Mouse (Mus musculus): ENCODE measurements around the gene Adgrf3. TPM values are rescaled to one million over a fixed set of nuclear protein-coding genes. Genes with fewer than 3 reads are reported as not detected.
A peak's percentile ranks its signal among the peaks of the same experiment; 100 is the strongest.

Adgrf3 gene
- polyA plus RNA-seq, 1 experiment from 2014 or later = 0.16 TPM

- H3K9me3 ChIP-seq = no peaks in the 10 kb centered on the region
- peak within 1 kb of the TSS; percentile 94 for H3K27ac ChIP-seq
- H3K4me1 ChIP-seq = peaks cover 15% of the 10 kb centered on the region; the same call in 1 of the 2 replicates
- WGBS = under 1% methylated on average over 53 of the region's 53 CpGs
- DNase-seq (ENCODE audit: low spot score) = peak; percentile 93
- no peaks in the 10 kb centered on the region for H3K27me3 ChIP-seq (ENCODE audit: insufficient read depth, poor library complexity, severe bottlenecking)
- H3K36me3 ChIP-seq = peaks cover 5% of the 10 kb centered on the region; the same call in 1 of the 2 replicates
- H3K4me3 ChIP-seq = peak within 1 kb of the TSS; percentile 95
Measured at GRCm38 (mm10) chr5:30154474-30155394, 50.8 kb downstream of the Adgrf3 start, which contains the start of the genes Hadha and Hadhb. TSS of gene Hadha (minus strand) at chr5:30155162. TSS of gene Hadhb (plus strand) at chr5:30155248.

- H3K27ac ChIP-seq = peak overlapping the region; percentile 94
- DNase-seq (ENCODE audit: low spot score) = no peak
- H3K4me1 ChIP-seq = peaks cover 12% of the 10 kb centered on the region; the same call in 1 of the 2 replicates
- 18% methylated on average over 4 of the region's 4 CpGs for WGBS
- H3K36me3 ChIP-seq = peaks cover 5% of the 10 kb centered on the region; the same call in 1 of the 2 replicates
- no peaks in the 10 kb centered on the region for H3K27me3 ChIP-seq (ENCODE audit: insufficient read depth, poor library complexity, severe bottlenecking)
- peak overlapping the region; percentile 95 for H3K4me3 ChIP-seq
- H3K9me3 ChIP-seq = no peaks in the 10 kb centered on the region
Measured at GRCm38 (mm10) chr5:30154013-30154412, 51.5 kb downstream of the Adgrf3 start.

- H3K4me1 ChIP-seq = peaks cover 12% of the 10 kb centered on the region; the same call in 1 of the 2 replicates
- peaks cover 8% of the 10 kb centered on the region; the same call in 1 of the 2 replicates for H3K36me3 ChIP-seq
- DNase-seq (ENCODE audit: low spot score) = no peak
- H3K27me3 ChIP-seq (ENCODE audit: insufficient read depth, poor library complexity, severe bottlenecking) = no peaks in the 10 kb centered on the region
- no peak overlapping the region for H3K4me3 ChIP-seq
- WGBS = 95% methylated on average over 2 of the region's 2 CpGs
- H3K27ac ChIP-seq = no peak overlapping the region
- H3K9me3 ChIP-seq = no peaks in the 10 kb centered on the region
Measured at GRCm38 (mm10) chr5:30153222-30153621, 52.3 kb downstream of the Adgrf3 start.

GRCm38 (mm10) chr5:30152413-30152812, 53.1 kb downstream of the Adgrf3 start:
- DNase-seq (ENCODE audit: low spot score) = no peak
- H3K4me3 ChIP-seq = no peak overlapping the region
- H3K4me1 ChIP-seq = peaks cover 12% of the 10 kb centered on the region; the same call in 1 of the 2 replicates
- H3K27ac ChIP-seq = no peak overlapping the region
- no peaks in the 10 kb centered on the region for H3K9me3 ChIP-seq
- H3K36me3 ChIP-seq = peaks cover 9% of the 10 kb centered on the region; the same call in 1 of the 2 replicates
- 87% methylated on average over 1 of the region's 1 CpGs for WGBS
- H3K27me3 ChIP-seq (ENCODE audit: insufficient read depth, poor library complexity, severe bottlenecking) = no peaks in the 10 kb centered on the region

- WGBS = 81% methylated on average over 4 of the region's 4 CpGs
- H3K36me3 ChIP-seq = peaks cover 11% of the 10 kb centered on the region; the same call in 1 of the 2 replicates
- H3K4me1 ChIP-seq = peaks cover 12% of the 10 kb centered on the region; the same call in 1 of the 2 replicates
- DNase-seq (ENCODE audit: low spot score) = no peak
- H3K4me3 ChIP-seq = no peak overlapping the region
- H3K27ac ChIP-seq = no peak overlapping the region
- H3K9me3 ChIP-seq = no peaks in the 10 kb centered on the region
- H3K27me3 ChIP-seq (ENCODE audit: insufficient read depth, poor library complexity, severe bottlenecking) = no peaks in the 10 kb centered on the region
Measured at GRCm38 (mm10) chr5:30152007-30152406, 53.5 kb downstream of the Adgrf3 start.

GRCm38 (mm10) chr5:30148133-30148920, 57.2 kb downstream of the Adgrf3 start:
- Histone ChIP-seq H3K4me1 (peaks cover 3% of the 10 kb centered on the region; the same call in 1 of the 2 replicates), H3K27me3 (ENCODE audit: insufficient read depth, poor library complexity, severe bottlenecking) (no peaks in the 10 kb centered on the region), H3K36me3 (peaks cover 44% of the 10 kb centered on the region), H3K9me3 (no peaks in the 10 kb centered on the region), H3K27ac (no peak overlapping the region), H3K4me3 (no peak overlapping the region)
- 84% methylated on average over 5 of the region's 5 CpGs for WGBS
- DNase-seq (ENCODE audit: low spot score) = no peak

- Histone ChIP-seq H3K4me3 (no peak overlapping the region), H3K4me1 (peaks cover 3% of the 10 kb centered on the region; the same call in 1 of the 2 replicates), H3K36me3 (peaks cover 62% of the 10 kb centered on the region), H3K27ac (no peak overlapping the region), H3K9me3 (no peaks in the 10 kb centered on the region), H3K27me3 (ENCODE audit: insufficient read depth, poor library complexity, severe bottlenecking) (no peaks in the 10 kb centered on the region)
- WGBS = 90% methylated on average over 6 of the region's 6 CpGs
- DNase-seq (ENCODE audit: low spot score) = no peak
Measured at GRCm38 (mm10) chr5:30146526-30146925, 59.0 kb downstream of the Adgrf3 start.

MicroRNA genes within 50 kb of the gene (microRNA counts, 519-probe panel; counts per million panel counts)
- microRNA mmu-miR-1960 = 4,382 counts per million, percentile 26 among the panel's probes with 10 or more counts

Small RNA genes lying within 50 kb of the gene (microRNA-seq; reads per million reads assigned to microRNA genes)
- 2.0 reads per million for gene Mir1960

Other genes with a start within 250 kb of the Adgrf3 start
- 0.15 TPM in 1 of 2 replicates, not detected in the other for gene Il6, start 192.6 kb downstream of the Adgrf3 start, polyA plus RNA-seq (2016; fragmentation: Nextera tagmentation; extraction: Ambion mirVana)
- 184 and 286 TPM in 2 replicates for gene Tyms, start 132.1 kb downstream of the Adgrf3 start, polyA plus RNA-seq (2016; fragmentation: Nextera tagmentation; extraction: Ambion mirVana)
- gene Garem2, start 100.6 kb downstream of the Adgrf3 start, polyA plus RNA-seq (2016; fragmentation: Nextera tagmentation; extraction: Ambion mirVana) = 0.27 and 0.39 TPM in 2 replicates
- 0.18 TPM in 1 of 2 replicates, not detected in the other for gene 3110082J24Rik, start 99.6 kb downstream of the Adgrf3 start, polyA plus RNA-seq (2016; fragmentation: Nextera tagmentation; extraction: Ambion mirVana)
- gene Hadha, start 50.6 kb downstream of the Adgrf3 start, polyA plus RNA-seq (2016; fragmentation: Nextera tagmentation; extraction: Ambion mirVana) = 136 and 210 TPM in 2 replicates
- 207 and 288 TPM in 2 replicates for gene Hadhb, start 50.5 kb downstream of the Adgrf3 start, polyA plus RNA-seq (2016; fragmentation: Nextera tagmentation; extraction: Ambion mirVana)
- gene Selenoi, start 26.9 kb upstream of the Adgrf3 start, polyA plus RNA-seq (2016; fragmentation: Nextera tagmentation; extraction: Ambion mirVana) = 23.3 and 25.6 TPM in 2 replicates
- 0.15 and 0.64 TPM in 2 replicates for gene Drc1, start 75.7 kb upstream of the Adgrf3 start, polyA plus RNA-seq (2016; fragmentation: Nextera tagmentation; extraction: Ambion mirVana)

All from heart, embryonic 10.5 days (tissue).